Mouse (Mus musculus) testis, adult 2 months (tissue): ENCODE measurements around the gene Best1.

Source experiments
- CTCF ChIP-seq: fragments of 200-500 bp; IDR thresholded peaks from 2 replicates; pipeline ENCODE4 v1.5.1; 2012; ENCODE audit warnings: low read depth, mild to moderate bottlenecking, inconsistent platforms, low read length, moderate library complexity; ENCODE audit not compliant: control insufficient read depth, insufficient read depth, insufficient replicate concordance
- POLR2A ChIP-seq: fragments of 200-500 bp; IDR thresholded peaks from 2 replicates; pipeline ENCODE4 v1.6.1; 2012; ENCODE audit warnings: low read depth, mild to moderate bottlenecking, inconsistent platforms, low read length, moderate library complexity; ENCODE audit not compliant: control insufficient read depth

GRCm38 (mm10) chr19:9939841-9940240 lies 61.6 kb downstream of the Best1 start:
- TF ChIP-seq POLR2A (no peak), CTCF (no peak)
